Mouse (Mus musculus): ENCODE results near the gene Adcy1. TPM values are rescaled to one million over a fixed set of nuclear protein-coding genes. Genes with fewer than 3 reads are reported as not detected.

Adcy1 gene
- polyA plus RNA-seq, 1 experiment from 2014 or later = 0.96 TPM

DNA sequence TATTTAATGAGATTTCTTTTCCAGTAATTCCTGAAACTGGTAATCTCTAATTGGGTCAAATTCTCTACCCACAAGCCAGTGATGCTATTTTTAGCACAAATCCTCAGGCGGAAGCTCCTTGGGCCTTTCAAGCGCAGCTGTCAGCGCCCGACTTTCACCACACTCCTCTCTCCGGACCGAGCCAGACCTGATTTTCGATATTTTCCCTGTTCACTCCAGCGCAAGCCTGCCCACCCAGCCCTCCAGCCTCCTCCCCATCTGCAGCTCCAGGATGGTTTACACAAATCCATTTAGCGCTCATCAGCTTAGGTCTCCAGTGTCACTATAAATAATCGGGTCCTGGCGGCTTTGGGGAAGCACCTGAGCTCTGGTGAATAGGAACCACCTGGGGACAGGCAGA, 7.2 kb upstream of the Adcy1 start:
- Histone ChIP-seq H3K36me3 (no peaks in the 10 kb centered on the region), H3K9ac (no peak overlapping the region), H3K27ac (no peak overlapping the region), H3K4me2 (replicated peaks) (peak overlapping the region; percentile 31), H3K4me1 (replicated peaks) (peaks cover 5% of the 10 kb centered on the region), H3K4me3 (replicated peaks) (no peak overlapping the region), H3K9me3 (no peaks in the 10 kb centered on the region), H3K27me3 (replicated peaks) (peaks cover 12% of the 10 kb centered on the region)
- WGBS = 11% methylated on average over 11 of the region's 11 CpGs
- ATAC-seq = no peak

- WGBS = 79% methylated on average over 7 of the region's 7 CpGs
- Histone ChIP-seq H3K4me2 (replicated peaks) (no peak overlapping the region), H3K36me3 (no peaks in the 10 kb centered on the region), H3K9ac (no peak overlapping the region), H3K27me3 (replicated peaks) (peaks cover 26% of the 10 kb centered on the region), H3K27ac (no peak overlapping the region), H3K9me3 (no peaks in the 10 kb centered on the region), H3K4me1 (replicated peaks) (peaks cover 6% of the 10 kb centered on the region), H3K4me3 (replicated peaks) (no peak overlapping the region)
- no peak for ATAC-seq
Measured at GRCm38 (mm10) chr11:7057781-7058180, 5.5 kb upstream of the Adcy1 start.

DNA sequence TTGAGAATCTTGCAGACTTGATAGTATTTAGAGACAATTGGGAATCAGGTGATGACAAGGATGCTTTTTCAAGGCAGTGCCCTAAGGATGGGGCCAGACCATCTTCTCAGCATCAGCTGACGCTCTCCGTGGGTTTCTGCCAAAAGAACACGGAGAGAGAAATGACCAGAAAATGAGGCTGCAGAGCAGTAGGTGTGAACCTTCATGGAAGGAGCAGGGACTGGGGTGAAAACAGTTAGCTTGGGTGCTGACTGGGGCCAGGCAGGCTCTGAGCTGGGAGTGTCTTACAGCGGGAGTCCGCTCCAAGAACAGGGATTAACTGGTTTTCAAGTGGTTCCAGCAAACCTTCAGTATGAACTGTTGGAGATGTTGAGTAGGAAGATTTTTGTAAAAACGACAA, 1.3 kb upstream of the Adcy1 start:
- no peaks in the 10 kb centered on the region for H3K9me3 ChIP-seq
- 44% methylated on average over 6 of the region's 6 CpGs for WGBS
- no peaks in the 10 kb centered on the region for H3K36me3 ChIP-seq
- no peak overlapping the region for H3K9ac ChIP-seq
- H3K4me3 ChIP-seq (replicated peaks) = no peak overlapping the region
- H3K4me2 ChIP-seq (replicated peaks) = no peak overlapping the region
- H3K27me3 ChIP-seq (replicated peaks) = peaks cover 55% of the 10 kb centered on the region
- no peak for ATAC-seq
- H3K27ac ChIP-seq = no peak overlapping the region
- peaks cover 17% of the 10 kb centered on the region for H3K4me1 ChIP-seq (replicated peaks)

DNA sequence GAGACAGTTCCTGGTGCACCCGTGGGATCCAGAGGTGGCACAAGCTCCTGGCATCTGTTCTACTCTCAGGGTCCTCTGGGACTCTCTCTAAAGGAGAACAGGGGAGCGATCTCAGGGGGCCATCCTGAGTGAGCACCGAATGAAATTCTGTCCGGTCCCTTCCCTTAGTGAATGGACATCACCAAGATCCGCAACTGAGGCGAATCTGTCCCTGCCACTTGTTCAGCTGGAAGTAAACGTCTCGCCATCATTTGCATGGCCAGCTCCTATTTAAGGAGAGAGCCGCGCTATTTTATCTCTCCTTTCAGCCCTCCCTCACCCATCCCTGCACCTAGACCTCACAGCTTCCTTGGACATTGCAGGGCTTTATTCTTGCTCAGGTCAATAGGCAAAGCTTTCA, 723 bp upstream of the Adcy1 start:
- H3K36me3 ChIP-seq = no peaks in the 10 kb centered on the region
- ATAC-seq = no peak
- WGBS = 13% methylated on average over 10 of the region's 10 CpGs
- peak overlapping the region; percentile 50 for H3K4me3 ChIP-seq (replicated peaks)
- no peaks in the 10 kb centered on the region for H3K9me3 ChIP-seq
- H3K27ac ChIP-seq = no peak overlapping the region
- H3K27me3 ChIP-seq (replicated peaks) = peaks cover 55% of the 10 kb centered on the region
- H3K4me2 ChIP-seq (replicated peaks) = peak overlapping the region; percentile 96
- peaks cover 17% of the 10 kb centered on the region for H3K4me1 ChIP-seq (replicated peaks)
- no peak overlapping the region for H3K9ac ChIP-seq

- H3K9ac ChIP-seq = peak overlapping the region; percentile 49
- H3K4me1 ChIP-seq (replicated peaks) = peaks cover 17% of the 10 kb centered on the region
- no peaks in the 10 kb centered on the region for H3K36me3 ChIP-seq
- peaks cover 55% of the 10 kb centered on the region for H3K27me3 ChIP-seq (replicated peaks)
- peak overlapping the region; percentile 96 for H3K4me2 ChIP-seq (replicated peaks)
- no peak overlapping the region for H3K27ac ChIP-seq
- WGBS = under 1% methylated on average over 41 of the region's 53 CpGs
- no peaks in the 10 kb centered on the region for H3K9me3 ChIP-seq
- ATAC-seq = peak; percentile 65
- peak overlapping the region; percentile 60 for H3K4me3 ChIP-seq (replicated peaks)
Measured at GRCm38 (mm10) chr11:7063681-7064267, 485 bp downstream of the Adcy1 start.

GRCm38 (mm10) chr11:7064484-7065185, 1.3 kb downstream of the Adcy1 start:
- peak overlapping the region; percentile 96 for H3K4me2 ChIP-seq (replicated peaks)
- ATAC-seq = peak; percentile 38
- no peak overlapping the region for H3K9ac ChIP-seq
- no peak overlapping the region for H3K27ac ChIP-seq
- peaks cover 17% of the 10 kb centered on the region for H3K4me1 ChIP-seq (replicated peaks)
- H3K9me3 ChIP-seq = no peaks in the 10 kb centered on the region
- 4% methylated on average over 26 of the region's 26 CpGs for WGBS
- H3K27me3 ChIP-seq (replicated peaks) = peaks cover 52% of the 10 kb centered on the region
- H3K4me3 ChIP-seq (replicated peaks) = peak overlapping the region; percentile 60
- H3K36me3 ChIP-seq = no peaks in the 10 kb centered on the region

DNA sequence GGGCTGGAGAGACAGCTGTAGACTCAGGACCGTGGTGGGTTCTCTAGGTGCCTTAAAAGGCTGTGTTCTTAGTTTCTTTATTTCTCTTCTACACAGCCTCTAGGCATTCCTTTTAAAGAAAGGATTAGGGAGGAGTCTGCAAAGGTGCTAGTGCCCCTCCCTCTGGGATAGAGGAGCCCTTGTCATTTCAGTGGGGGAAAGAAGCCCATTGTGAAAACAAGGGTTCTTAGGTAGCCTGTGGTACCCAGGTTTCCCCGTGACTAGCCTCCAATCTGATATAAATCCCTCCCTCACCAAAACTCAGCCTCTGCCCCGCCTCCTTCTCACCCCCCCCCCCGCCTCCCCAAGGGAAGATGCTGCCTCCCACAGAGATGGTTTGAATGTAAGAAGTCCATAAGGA, 2.1 kb downstream of the Adcy1 start:
- Histone ChIP-seq H3K27me3 (replicated peaks) (peaks cover 50% of the 10 kb centered on the region), H3K4me3 (replicated peaks) (no peak overlapping the region), H3K36me3 (no peaks in the 10 kb centered on the region), H3K4me2 (replicated peaks) (peak overlapping the region; percentile 96; the same call in 1 of the 2 replicates), H3K4me1 (replicated peaks) (peaks cover 17% of the 10 kb centered on the region), H3K9me3 (no peaks in the 10 kb centered on the region), H3K9ac (no peak overlapping the region), H3K27ac (no peak overlapping the region)
- ATAC-seq = no peak
- 30% methylated on average over 4 of the region's 4 CpGs for WGBS

DNA sequence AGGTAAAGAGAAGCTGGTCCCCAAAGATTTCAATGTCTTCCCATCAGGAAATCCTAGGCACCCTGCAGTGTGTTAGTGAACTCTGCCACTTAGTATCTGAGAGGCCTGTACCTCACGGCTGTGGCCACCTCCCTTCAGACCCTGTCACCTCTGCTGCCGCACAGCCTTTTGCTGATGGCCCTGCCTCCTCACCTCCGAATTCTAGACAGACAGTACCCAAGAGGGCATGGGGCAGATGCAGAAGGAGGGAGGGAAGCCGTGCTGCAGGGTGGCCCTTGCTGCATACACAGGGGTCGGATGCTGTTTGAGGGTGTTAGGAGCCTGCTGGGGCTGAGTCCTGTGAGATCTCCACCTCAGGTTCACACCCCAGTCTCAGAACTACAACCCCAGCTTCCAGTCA, 2.6 kb downstream of the Adcy1 start:
- Histone ChIP-seq H3K4me2 (replicated peaks) (no peak overlapping the region), H3K4me3 (replicated peaks) (no peak overlapping the region), H3K36me3 (no peaks in the 10 kb centered on the region), H3K27ac (no peak overlapping the region), H3K4me1 (replicated peaks) (peaks cover 17% of the 10 kb centered on the region), H3K9ac (no peak overlapping the region), H3K9me3 (no peaks in the 10 kb centered on the region), H3K27me3 (replicated peaks) (peaks cover 47% of the 10 kb centered on the region)
- WGBS = 59% methylated on average over 5 of the region's 5 CpGs
- ATAC-seq = no peak

- Histone ChIP-seq H3K27me3 (replicated peaks) (peaks cover 37% of the 10 kb centered on the region), H3K27ac (no peak overlapping the region), H3K4me2 (replicated peaks) (no peak overlapping the region), H3K4me1 (replicated peaks) (peaks cover 17% of the 10 kb centered on the region), H3K4me3 (replicated peaks) (no peak overlapping the region), H3K9me3 (no peaks in the 10 kb centered on the region), H3K9ac (no peak overlapping the region), H3K36me3 (no peaks in the 10 kb centered on the region)
- ATAC-seq = no peak
- 75% methylated on average over 4 of the region's 4 CpGs for WGBS
Measured at GRCm38 (mm10) chr11:7067263-7067662, 4.0 kb downstream of the Adcy1 start.

- Histone ChIP-seq H3K9me3 (no peaks in the 10 kb centered on the region), H3K27ac (no peak overlapping the region), H3K27me3 (replicated peaks) (peaks cover 26% of the 10 kb centered on the region), H3K4me3 (replicated peaks) (no peak overlapping the region), H3K9ac (no peak overlapping the region), H3K36me3 (no peaks in the 10 kb centered on the region), H3K4me1 (replicated peaks) (peaks cover 14% of the 10 kb centered on the region), H3K4me2 (replicated peaks) (no peak overlapping the region)
- ATAC-seq = no peak
- WGBS = 82% methylated on average over 12 of the region's 12 CpGs
Measured at GRCm38 (mm10) chr11:7068479-7069235, 5.4 kb downstream of the Adcy1 start.

GRCm38 (mm10) chr11:7069762-7070161, 6.5 kb downstream of the Adcy1 start:
- no peak for ATAC-seq
- Histone ChIP-seq H3K9me3 (no peaks in the 10 kb centered on the region), H3K4me3 (replicated peaks) (no peak overlapping the region), H3K4me2 (replicated peaks) (no peak overlapping the region), H3K27ac (no peak overlapping the region), H3K36me3 (no peaks in the 10 kb centered on the region), H3K9ac (no peak overlapping the region), H3K27me3 (replicated peaks) (peaks cover 15% of the 10 kb centered on the region), H3K4me1 (replicated peaks) (peaks cover 4% of the 10 kb centered on the region)
- WGBS = 86% methylated on average over 4 of the region's 4 CpGs

GRCm38 (mm10) chr11:7071617-7072016, 8.3 kb downstream of the Adcy1 start:
- 73% methylated on average over 6 of the region's 6 CpGs for WGBS
- Histone ChIP-seq H3K9ac (no peak overlapping the region), H3K9me3 (no peaks in the 10 kb centered on the region), H3K4me3 (replicated peaks) (no peak overlapping the region), H3K27ac (no peak overlapping the region), H3K4me2 (replicated peaks) (no peak overlapping the region), H3K36me3 (no peaks in the 10 kb centered on the region), H3K27me3 (replicated peaks) (no peaks in the 10 kb centered on the region), H3K4me1 (replicated peaks) (no peaks in the 10 kb centered on the region)
- ATAC-seq = no peak
